Mouse (Mus musculus) myocyte (in vitro differentiated cells): ENCODE data around the gene Sltm.

Source experiments
- CEBPB ChIP-seq: IDR thresholded peaks from 2 replicates; pipeline ENCODE4 v1.6.1; 2011; ENCODE audit warnings: mild to moderate bottlenecking, moderate library complexity; ENCODE audit not compliant: poor library complexity, insufficient read depth, severe bottlenecking
- E2F4 ChIP-seq: IDR thresholded peaks from one replicate; pipeline ENCODE4 v1.6.1; 2011; ENCODE audit warnings: mild to moderate bottlenecking, control low read depth, moderate library complexity; ENCODE audit not compliant: insufficient read depth
- MAX ChIP-seq: IDR thresholded peaks from one replicate; pipeline ENCODE4 v1.6.1; 2011; ENCODE audit warnings: low read depth, mild to moderate bottlenecking, control low read depth
- MYOD1 ChIP-seq, 3 experiments: IDR thresholded peaks; one replicate each; pipeline ENCODE4 v1.6.1; 2011; ENCODE audit warnings: control low read depth in 2 of 3, low read depth in 2 of 3, mild to moderate bottlenecking in 2 of 3, moderate library complexity in 1 of 3; ENCODE audit not compliant: insufficient read length in 2 of 3, control insufficient read depth in 1 of 3
- MYOG ChIP-seq, 3 experiments: IDR thresholded peaks; one replicate each; pipeline ENCODE4 v1.6.1; 2011; ENCODE audit warnings: control low read depth in 2 of 3, low read depth in 2 of 3, mild to moderate bottlenecking in 2 of 3; ENCODE audit not compliant: insufficient read length in 2 of 3, control insufficient read depth in 1 of 3, insufficient read depth in 1 of 3
- POLR2A ChIP-seq: IDR thresholded peaks from one replicate; pipeline ENCODE4 v1.6.1; 2011; ENCODE audit warnings: low read depth, mild to moderate bottlenecking, control low read depth, moderate library complexity; ENCODE audit not compliant: insufficient read length
- POLR2AphosphoS2 ChIP-seq: IDR thresholded peaks from one replicate; pipeline ENCODE4 v1.6.1; 2011; ENCODE audit warnings: low read depth, control low read depth; ENCODE audit not compliant: insufficient read length
- TCF12 ChIP-seq: IDR thresholded peaks from one replicate; pipeline ENCODE4 v1.6.1; 2011; ENCODE audit warnings: mild to moderate bottlenecking, control low read depth; ENCODE audit not compliant: poor library complexity, insufficient read depth, severe bottlenecking
- USF1 ChIP-seq: IDR thresholded peaks from one replicate; pipeline ENCODE4 v1.6.1; 2011; ENCODE audit warnings: low read depth, mild to moderate bottlenecking, control low read depth, moderate library complexity

GRCm38 (mm10) chr9:70502284-70503014, 40.1 kb upstream of the Sltm start:
- no peak for TF ChIP-seq POLR2A
- no peak for TF ChIP-seq POLR2AphosphoS2
- TF ChIP-seq USF1 = no peak
- no peak for TF ChIP-seq MAX
- TF ChIP-seq E2F4 = no peak
- no peak for TF ChIP-seq MYOG (IDR thresholded peaks at IDR 0.05; ENCODE audit: control insufficient read depth in 1 of 3, insufficient read depth in 1 of 3, insufficient read length in 2 of 3, low read depth in 2 of 3)
- no peak for TF ChIP-seq CEBPB
- TF ChIP-seq MYOD1 (IDR thresholded peaks at IDR 0.05; ENCODE audit: control insufficient read depth in 1 of 3, insufficient read length in 2 of 3, low read depth in 2 of 3) = no peak
- no peak for TF ChIP-seq TCF12
